Mouse (Mus musculus): ENCODE results near the gene Slc22a4.
A peak's percentile ranks its signal among the peaks of the same experiment; 100 is the strongest.

The Slc22a4 gene

GRCm38 (mm10) chr11:54028044-54028951, at the start of gene Slc22a4:
Gene Slc22a4 (minus strand): TSS chr11:54028090.
- peak; percentile 99 for DNase-seq

- DNase-seq = peak; percentile 90
Measured at GRCm38 (mm10) chr11:54076101-54076500, 48.2 kb upstream of the Slc22a4 start.

- DNase-seq = peak; percentile 88
Measured at GRCm38 (mm10) chr11:54075353-54075752, 47.5 kb upstream of the Slc22a4 start.

GRCm38 (mm10) chr11:54073291-54073690, 45.4 kb upstream of the Slc22a4 start:
- peak; percentile 91 for DNase-seq

GRCm38 (mm10) chr11:54071726-54072445, 44.0 kb upstream of the Slc22a4 start:
- DNase-seq = peak; percentile 97

GRCm38 (mm10) chr11:54068520-54069371, 40.9 kb upstream of the Slc22a4 start, which contains the start of gene Pdlim4:
Gene Pdlim4 (minus strand): TSS chr11:54069014.
- DNase-seq = peak; percentile 96

GRCm38 (mm10) chr11:54067996-54068519, 40.2 kb upstream of the Slc22a4 start:
- DNase-seq = peak; percentile 90

- peak; percentile 96 for DNase-seq
Measured at GRCm38 (mm10) chr11:54067318-54067995, 39.6 kb upstream of the Slc22a4 start.

- DNase-seq = no peak
Measured at GRCm38 (mm10) chr11:54066400-54066799, 38.5 kb upstream of the Slc22a4 start.

GRCm38 (mm10) chr11:54065915-54066178, 38.0 kb upstream of the Slc22a4 start:
- no peak for DNase-seq

GRCm38 (mm10) chr11:54065106-54065914, 37.4 kb upstream of the Slc22a4 start:
- peak; percentile 94 for DNase-seq

- peak; percentile 98 for DNase-seq
Measured at GRCm38 (mm10) chr11:54064412-54064978, 36.6 kb upstream of the Slc22a4 start.

- no peak for DNase-seq
Measured at GRCm38 (mm10) chr11:54063472-54063775, 35.5 kb upstream of the Slc22a4 start.

- no peak for DNase-seq
Measured at GRCm38 (mm10) chr11:54062753-54063471, 35.0 kb upstream of the Slc22a4 start.

GRCm38 (mm10) chr11:54062086-54062752, 34.3 kb upstream of the Slc22a4 start:
- DNase-seq = peak; percentile 96

- DNase-seq = peak; percentile 98
Measured at GRCm38 (mm10) chr11:54060316-54060715, 32.4 kb upstream of the Slc22a4 start.

- DNase-seq = peak; percentile 94
Measured at GRCm38 (mm10) chr11:54059526-54059925, 31.6 kb upstream of the Slc22a4 start.

GRCm38 (mm10) chr11:54058643-54059042, 30.8 kb upstream of the Slc22a4 start:
- DNase-seq = peak; percentile 95

- DNase-seq = peak; percentile 88
Measured at GRCm38 (mm10) chr11:54058056-54058617, 30.2 kb upstream of the Slc22a4 start.

Data from heart, adult 11 months (tissue).